Mouse (Mus musculus) heart, embryonic 11.5 days (tissue): ENCODE measurements around the gene Pdzd2. TPM values are rescaled to one million over a fixed set of nuclear protein-coding genes. Genes with fewer than 3 reads are reported as not detected.

Experiments
- ATAC-seq: fragments of 200-750 bp; cut with Nextera tagmentation; replicated peaks from 2 replicates; pipeline ENCODE4 v1.8.0; 2017; ENCODE audit warnings: moderate library complexity; ENCODE audit not compliant: insufficient number of reproducible peaks, low FRiP score, low TSS enrichment
- H3K27ac ChIP-seq: fragments of 300-500 bp; sonication (generic); 2 replicates; pipeline ENCODE4 v1.5.1; 2014; ENCODE audit warnings: mild to moderate bottlenecking, low read depth, low read length
- H3K27me3 ChIP-seq: fragments of 300-500 bp; sonication (generic); 2 replicates; pipeline ENCODE4 v1.6.1; 2014; ENCODE audit warnings: mild to moderate bottlenecking, low read length, mixed read lengths; ENCODE audit not compliant: control insufficient read depth, insufficient read depth
- H3K36me3 ChIP-seq: fragments of 300-500 bp; sonication (generic); 2 replicates; pipeline ENCODE4 v1.6.1; 2014; ENCODE audit warnings: mild to moderate bottlenecking, low read length, moderate library complexity, mixed read lengths; ENCODE audit not compliant: control insufficient read depth, insufficient read depth
- H3K4me1 ChIP-seq: fragments of 300-500 bp; sonication (generic); 2 replicates; pipeline ENCODE4 v1.6.1; 2014; ENCODE audit warnings: low read length; ENCODE audit not compliant: control insufficient read depth, insufficient read depth
- H3K4me2 ChIP-seq: fragments of 300-500 bp; sonication (generic); 2 replicates; pipeline ENCODE4 v1.6.1; 2014; ENCODE audit warnings: mild to moderate bottlenecking, moderate library complexity
- H3K4me3 ChIP-seq: fragments of 300-500 bp; sonication (generic); 2 replicates; pipeline ENCODE4 v1.5.1; 2014; ENCODE audit warnings: low read depth, low read length
- H3K9ac ChIP-seq: fragments of 300-500 bp; sonication (generic); 2 replicates; pipeline ENCODE4 v1.6.1; 2014; ENCODE audit warnings: mild to moderate bottlenecking, low read depth, low read length, moderate library complexity
- H3K9me3 ChIP-seq: fragments of 300-500 bp; sonication (generic); replicated peaks from 2 replicates; pipeline ENCODE4 v1.6.1; 2016; ENCODE audit warnings: low read length; ENCODE audit not compliant: control insufficient read depth
- WGBS: fragments of 180-500 bp; shearing (Covaris S2); extraction: QIAGEN DNeasy Blood & Tissue Kit; methylation state at CpG from one replicate; pipeline ENCODE4 v1.1.7; 2014; ENCODE audit not compliant: insufficient replicate concordance; 5-methylcytosine and 5-hydroxymethylcytosine counted together
- polyA plus RNA-seq: library from polyadenylated mRNA; unstranded; fragments of >200 nt; fragmentation: Nextera tagmentation; extraction: Ambion mirVana; gene quantifications from 2 replicates; pipeline ENCODE4 v1.2.1, GENCODE M21; 2014

The Pdzd2 gene
- polyA plus RNA-seq, 1 experiment from 2014 or later = 12.5 TPM

DNA sequence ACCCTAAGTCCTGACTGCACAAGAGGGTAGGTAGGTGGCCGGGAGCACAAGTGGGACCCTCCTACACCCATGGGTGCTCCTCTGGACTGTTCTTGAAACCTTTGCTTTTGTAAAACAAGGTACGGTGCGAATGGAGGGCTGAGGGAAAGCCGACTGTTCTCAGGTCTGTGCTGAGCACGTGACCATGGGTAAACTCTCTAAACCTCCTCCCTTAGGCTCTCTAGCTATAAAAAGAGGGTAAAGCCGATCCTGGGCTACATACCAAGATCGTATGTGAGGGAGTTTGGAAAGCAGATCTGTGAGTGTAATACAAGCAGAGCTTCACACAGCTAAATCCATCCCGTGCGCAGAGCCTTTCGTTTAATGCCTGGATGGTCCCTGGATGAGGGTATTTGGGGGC is 23.4 kb upstream of the Pdzd2 start:
- no peak for ATAC-seq
- Histone ChIP-seq H3K36me3 (no peaks in the 10 kb centered on the region), H3K4me2 (no peak overlapping the region)

DNA sequence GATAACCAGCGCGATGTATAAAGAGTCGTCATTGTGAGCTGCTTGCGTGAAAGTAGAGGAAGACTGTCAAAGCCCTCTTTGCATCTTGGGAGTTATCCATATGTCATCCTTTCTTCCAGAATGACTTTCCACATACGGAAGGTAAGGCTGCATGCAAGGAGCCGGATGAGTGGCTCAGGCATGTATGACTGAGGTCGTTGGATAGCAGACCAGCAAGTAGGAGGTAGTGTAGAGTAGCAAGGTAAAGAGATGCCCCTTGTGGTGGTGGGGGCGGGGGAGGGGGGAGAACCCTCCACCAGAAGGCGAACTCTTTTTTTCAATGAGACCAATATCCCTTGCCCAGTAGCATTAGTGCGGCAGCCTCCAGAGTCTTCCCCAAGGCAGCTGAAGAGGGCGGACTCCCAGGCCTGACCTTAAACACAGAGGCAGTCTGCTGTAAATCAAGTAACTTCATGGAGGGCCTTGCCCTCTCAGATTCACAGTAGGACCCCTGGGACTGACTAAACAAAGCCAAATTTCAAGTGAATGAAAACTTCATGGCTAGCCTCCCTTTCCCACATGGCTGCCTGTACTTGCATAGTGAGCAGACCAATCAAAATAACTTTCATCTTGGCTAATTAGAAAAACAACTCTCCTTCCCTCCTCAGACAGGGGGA is 22.7 kb upstream of the Pdzd2 start:
- 75% methylated on average over 11 of the region's 11 CpGs for WGBS
- no peaks in the 10 kb centered on the region for H3K9me3 ChIP-seq
- no peaks in the 10 kb centered on the region for H3K27me3 ChIP-seq
- H3K36me3 ChIP-seq = no peaks in the 10 kb centered on the region
- H3K9ac ChIP-seq = no peak overlapping the region
- H3K4me1 ChIP-seq = peaks cover 8% of the 10 kb centered on the region; the same call in 1 of the 2 replicates
- no peak overlapping the region for H3K4me3 ChIP-seq
- no peak for ATAC-seq
- H3K4me2 ChIP-seq = no peak overlapping the region
- H3K27ac ChIP-seq = no peak overlapping the region

More for the DNA sequence above, 23.4 kb upstream of the Pdzd2 start:
- H3K4me1 ChIP-seq = peaks cover 8% of the 10 kb centered on the region; the same call in 1 of the 2 replicates
- H3K9me3 ChIP-seq = no peaks in the 10 kb centered on the region
- H3K4me3 ChIP-seq = no peak overlapping the region
- H3K27me3 ChIP-seq = no peaks in the 10 kb centered on the region
- H3K9ac ChIP-seq = no peak overlapping the region
- H3K27ac ChIP-seq = no peak overlapping the region
- WGBS = 70% methylated on average over 10 of the region's 10 CpGs

GRCm38 (mm10) chr15:12760747-12761146 is 21.0 kb upstream of the Pdzd2 start:
- H3K4me2 ChIP-seq = no peak overlapping the region
- H3K4me3 ChIP-seq = no peak overlapping the region
- H3K4me1 ChIP-seq = peaks cover 8% of the 10 kb centered on the region; the same call in 1 of the 2 replicates
- no peaks in the 10 kb centered on the region for H3K36me3 ChIP-seq
- WGBS = 81% methylated on average over 6 of the region's 6 CpGs
- H3K27ac ChIP-seq = no peak overlapping the region
- H3K27me3 ChIP-seq = no peaks in the 10 kb centered on the region
- no peak for ATAC-seq
- no peaks in the 10 kb centered on the region for H3K9me3 ChIP-seq
- H3K9ac ChIP-seq = no peak overlapping the region

DNA sequence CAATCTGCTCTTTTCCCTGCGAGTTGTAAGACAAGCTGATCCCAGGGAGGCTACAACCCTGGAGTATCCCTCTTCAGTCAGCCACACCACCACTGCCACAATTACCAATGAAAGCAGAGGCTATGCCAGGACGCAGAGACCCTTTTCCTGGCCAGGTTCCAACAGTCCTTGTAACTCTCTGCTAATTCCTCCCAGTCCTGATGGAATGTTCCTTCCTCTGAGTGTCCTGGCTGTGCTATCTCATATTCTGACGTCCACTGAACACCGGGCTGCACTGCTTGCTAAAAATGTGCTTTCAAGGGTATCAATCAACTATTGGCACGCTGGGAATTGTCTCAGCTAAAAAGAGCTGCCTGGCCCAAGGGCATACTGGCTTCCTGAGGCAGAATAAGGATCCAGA is 18.7 kb upstream of the Pdzd2 start:
- Histone ChIP-seq H3K27ac (peak overlapping the region; percentile 25; the same call in 1 of the 2 replicates), H3K4me2 (no peak overlapping the region), H3K36me3 (no peaks in the 10 kb centered on the region), H3K4me3 (no peak overlapping the region), H3K9me3 (no peaks in the 10 kb centered on the region), H3K4me1 (peaks cover 8% of the 10 kb centered on the region; the same call in 1 of the 2 replicates), H3K27me3 (no peaks in the 10 kb centered on the region), H3K9ac (no peak overlapping the region)
- WGBS = 27% methylated on average over 5 of the region's 5 CpGs
- peak; percentile 51; the same call in 1 of the 2 replicates for ATAC-seq

DNA sequence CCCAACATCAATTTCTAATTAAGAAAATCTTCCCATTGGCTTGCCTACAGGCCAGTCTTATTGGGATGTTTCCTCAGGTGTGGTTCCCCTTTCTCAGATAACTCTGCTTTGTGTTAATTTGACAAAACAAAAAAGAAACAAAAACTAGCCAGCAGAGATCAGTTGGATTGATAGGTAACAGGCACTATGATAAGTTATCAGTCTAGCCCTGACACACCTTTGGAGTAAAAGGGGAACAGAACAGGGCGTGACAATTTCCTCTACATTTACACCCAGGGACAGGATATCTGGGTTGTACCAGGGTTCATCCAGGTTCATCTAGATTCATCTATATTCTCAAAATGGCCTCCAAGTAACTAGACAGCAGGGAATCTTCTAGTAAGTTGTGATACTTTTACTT is 18.0 kb upstream of the Pdzd2 start:
- H3K36me3 ChIP-seq = no peaks in the 10 kb centered on the region
- no peak overlapping the region for H3K27ac ChIP-seq
- H3K9ac ChIP-seq = no peak overlapping the region
- H3K27me3 ChIP-seq = no peaks in the 10 kb centered on the region
- WGBS = 88% methylated on average over 1 of the region's 1 CpGs
- H3K4me2 ChIP-seq = no peak overlapping the region
- H3K4me1 ChIP-seq = peaks cover 14% of the 10 kb centered on the region; the same call in 1 of the 2 replicates
- ATAC-seq = no peak
- H3K4me3 ChIP-seq = no peak overlapping the region
- H3K9me3 ChIP-seq = no peaks in the 10 kb centered on the region

GRCm38 (mm10) chr15:12753201-12753600 is 13.5 kb upstream of the Pdzd2 start:
- no peak overlapping the region for H3K4me2 ChIP-seq
- WGBS = 31% methylated on average over 4 of the region's 4 CpGs
- no peak overlapping the region for H3K4me3 ChIP-seq
- peaks cover 30% of the 10 kb centered on the region for H3K4me1 ChIP-seq
- H3K9me3 ChIP-seq = no peaks in the 10 kb centered on the region
- H3K9ac ChIP-seq = no peak overlapping the region
- no peaks in the 10 kb centered on the region for H3K36me3 ChIP-seq
- H3K27ac ChIP-seq = no peak overlapping the region
- no peaks in the 10 kb centered on the region for H3K27me3 ChIP-seq
- no peak for ATAC-seq

- no peaks in the 10 kb centered on the region for H3K27me3 ChIP-seq
- no peak overlapping the region for H3K4me2 ChIP-seq
- ATAC-seq = no peak
- peaks cover 4% of the 10 kb centered on the region; the same call in 1 of the 2 replicates for H3K9me3 ChIP-seq
- peak overlapping the region; percentile 73; the same call in 1 of the 2 replicates for H3K27ac ChIP-seq
- H3K36me3 ChIP-seq = no peaks in the 10 kb centered on the region
- peaks cover 30% of the 10 kb centered on the region for H3K4me1 ChIP-seq
- no peak overlapping the region for H3K4me3 ChIP-seq
- WGBS = 83% methylated on average over 8 of the region's 8 CpGs
- H3K9ac ChIP-seq = no peak overlapping the region
Observed at GRCm38 (mm10) chr15:12750963-12751362, 11.2 kb upstream of the Pdzd2 start.

GRCm38 (mm10) chr15:12749549-12750301 is 10.0 kb upstream of the Pdzd2 start:
- peak; percentile 82 for ATAC-seq
- Histone ChIP-seq H3K9me3 (peaks cover 4% of the 10 kb centered on the region; the same call in 1 of the 2 replicates), H3K27me3 (no peaks in the 10 kb centered on the region), H3K4me1 (peaks cover 30% of the 10 kb centered on the region), H3K9ac (no peak overlapping the region), H3K4me2 (peak overlapping the region; percentile 34), H3K36me3 (no peaks in the 10 kb centered on the region), H3K4me3 (no peak overlapping the region), H3K27ac (peak overlapping the region; percentile 73)
- WGBS = 28% methylated on average over 11 of the region's 11 CpGs
